Mouse (Mus musculus): ENCODE measurements around the gene Gsg1l. TPM values are rescaled to one million over a fixed set of nuclear protein-coding genes. Genes with fewer than 3 reads are reported as not detected.

The Gsg1l gene
- polyA plus RNA-seq, 1 experiment from 2014 or later = 4.4 TPM

- H3K4me3 ChIP-seq = no peak overlapping the region
- H3K4me2 ChIP-seq (replicated peaks) = no peak overlapping the region
- 88% methylated on average over 1 of the region's 1 CpGs for WGBS
Measured at GRCm38 (mm10) chr7:126076935-126077334, 5.3 kb downstream of the Gsg1l start.

DNA sequence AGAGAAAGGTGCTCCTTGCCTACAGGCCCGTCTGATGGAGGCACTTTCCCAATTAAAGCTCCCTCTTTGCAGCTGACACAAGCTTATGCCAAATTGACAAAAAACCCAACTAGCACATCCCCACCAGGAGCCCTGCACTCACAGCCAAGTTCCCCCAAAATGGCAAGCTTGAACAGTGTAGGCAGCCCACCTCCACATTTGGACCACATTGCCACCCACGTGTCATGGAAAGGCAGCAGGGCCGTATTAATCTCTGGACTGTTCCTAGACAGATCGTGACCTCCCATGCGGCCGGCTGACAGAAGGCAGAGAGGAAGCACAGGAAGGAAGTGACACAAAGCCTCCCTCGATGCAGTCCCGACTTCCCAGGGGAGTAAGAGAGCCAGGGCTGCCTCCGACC, 7.2 kb downstream of the Gsg1l start:
- ATAC-seq (ENCODE audit: low FRiP score, low read depth) = no peak
- Histone ChIP-seq H3K9me3 (peaks cover 3% of the 10 kb centered on the region; the same call in 1 of the 2 replicates), H3K4me2 (replicated peaks) (no peak overlapping the region), H3K27ac (replicated peaks) (no peak overlapping the region), H3K27me3 (peaks cover 25% of the 10 kb centered on the region), H3K4me3 (no peak overlapping the region), H3K36me3 (no peaks in the 10 kb centered on the region), H3K9ac (replicated peaks) (no peak overlapping the region), H3K4me1 (no peaks in the 10 kb centered on the region)
- WGBS = 74% methylated on average over 9 of the region's 9 CpGs

More at GRCm38 (mm10) chr7:126076935-126077334, 5.3 kb downstream of the Gsg1l start:
- peaks cover 7% of the 10 kb centered on the region for H3K4me1 ChIP-seq
- no peak overlapping the region for H3K9ac ChIP-seq (replicated peaks)
- H3K27ac ChIP-seq (replicated peaks) = no peak overlapping the region
- no peaks in the 10 kb centered on the region for H3K36me3 ChIP-seq
- no peak for ATAC-seq (ENCODE audit: low FRiP score, low read depth)
- peaks cover 44% of the 10 kb centered on the region for H3K27me3 ChIP-seq
- no peaks in the 10 kb centered on the region for H3K9me3 ChIP-seq

GRCm38 (mm10) chr7:126070321-126070720, 11.9 kb downstream of the Gsg1l start:
- H3K36me3 ChIP-seq = no peaks in the 10 kb centered on the region
- H3K27me3 ChIP-seq = 0 out of 2 replicates have a peak, but pooled peaks cover 9% of the 10 kb centered on the region
- ATAC-seq (ENCODE audit: low FRiP score, low read depth) = no peak
- H3K9ac ChIP-seq (replicated peaks) = no peak overlapping the region
- no peak overlapping the region for H3K27ac ChIP-seq (replicated peaks)
- 94% methylated on average over 4 of the region's 4 CpGs for WGBS
- H3K4me1 ChIP-seq = no peaks in the 10 kb centered on the region
- no peak overlapping the region for H3K4me2 ChIP-seq (replicated peaks)
- no peak overlapping the region for H3K4me3 ChIP-seq
- peaks cover 3% of the 10 kb centered on the region; the same call in 1 of the 2 replicates for H3K9me3 ChIP-seq

DNA sequence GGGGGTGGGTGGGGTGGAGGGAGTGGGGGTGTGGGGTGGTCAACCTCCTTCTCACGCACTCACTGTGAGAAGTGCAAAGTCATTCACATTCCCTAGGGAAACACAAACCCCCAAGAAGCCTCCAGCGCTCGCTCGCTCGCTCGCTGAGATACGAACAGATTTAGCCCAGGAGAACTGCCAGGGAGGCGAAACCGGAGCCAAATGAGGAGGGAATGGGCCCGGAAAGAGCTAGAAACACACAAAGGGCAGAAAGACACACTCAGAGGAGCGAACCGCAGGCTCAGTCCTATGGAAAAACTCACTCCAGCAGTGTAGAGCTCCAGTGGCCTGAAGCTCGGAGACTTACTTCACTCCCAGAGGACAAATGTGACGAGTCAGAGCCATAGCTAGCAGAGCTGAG, 15.4 kb downstream of the Gsg1l start:
- Histone ChIP-seq H3K27ac (replicated peaks) (no peak overlapping the region), H3K9me3 (peaks cover 3% of the 10 kb centered on the region; the same call in 1 of the 2 replicates), H3K4me1 (peaks cover 8% of the 10 kb centered on the region), H3K9ac (replicated peaks) (no peak overlapping the region), H3K27me3 (0 out of 2 replicates have a peak, but pooled peaks cover 11% of the 10 kb centered on the region), H3K4me2 (replicated peaks) (no peak overlapping the region), H3K36me3 (no peaks in the 10 kb centered on the region), H3K4me3 (no peak overlapping the region)
- ATAC-seq (ENCODE audit: low FRiP score, low read depth) = no peak
- WGBS = 72% methylated on average over 14 of the region's 14 CpGs

- Histone ChIP-seq H3K4me3 (no peak overlapping the region), H3K9ac (replicated peaks) (no peak overlapping the region), H3K4me1 (peaks cover 8% of the 10 kb centered on the region), H3K4me2 (replicated peaks) (no peak overlapping the region), H3K27ac (replicated peaks) (no peak overlapping the region), H3K36me3 (no peaks in the 10 kb centered on the region), H3K9me3 (peaks cover 3% of the 10 kb centered on the region; the same call in 1 of the 2 replicates), H3K27me3 (peaks cover 14% of the 10 kb centered on the region; the same call in 1 of the 2 replicates)
- ATAC-seq (ENCODE audit: low FRiP score, low read depth) = no peak
- 75% methylated on average over 5 of the region's 5 CpGs for WGBS
Measured at GRCm38 (mm10) chr7:126065243-126065876, 16.9 kb downstream of the Gsg1l start.

- Histone ChIP-seq H3K4me3 (no peak overlapping the region), H3K4me2 (replicated peaks) (no peak overlapping the region), H3K27me3 (peaks cover 17% of the 10 kb centered on the region; the same call in 1 of the 2 replicates), H3K36me3 (no peaks in the 10 kb centered on the region), H3K27ac (replicated peaks) (no peak overlapping the region), H3K9me3 (no peaks in the 10 kb centered on the region), H3K4me1 (peaks cover 21% of the 10 kb centered on the region), H3K9ac (replicated peaks) (no peak overlapping the region)
- WGBS = 29% methylated on average over 4 of the region's 4 CpGs
- peak; percentile 56; the same call in 1 of the 2 replicates for ATAC-seq (ENCODE audit: low FRiP score, low read depth)
Measured at GRCm38 (mm10) chr7:126062228-126062627, 20.0 kb downstream of the Gsg1l start.

- no peaks in the 10 kb centered on the region for H3K36me3 ChIP-seq
Measured at GRCm38 (mm10) chr7:126058918-126059317, 23.3 kb downstream of the Gsg1l start.

GRCm38 (mm10) chr7:126057332-126057914, 24.8 kb downstream of the Gsg1l start:
- Histone ChIP-seq H3K4me1 (peaks cover 29% of the 10 kb centered on the region), H3K27me3 (peaks cover 24% of the 10 kb centered on the region), H3K36me3 (no peaks in the 10 kb centered on the region), H3K9ac (replicated peaks) (no peak overlapping the region), H3K4me2 (replicated peaks) (no peak overlapping the region), H3K4me3 (no peak overlapping the region), H3K27ac (replicated peaks) (no peak overlapping the region), H3K9me3 (no peaks in the 10 kb centered on the region)
- WGBS = 83% methylated on average over 10 of the region's 10 CpGs
- no peak for ATAC-seq (ENCODE audit: low FRiP score, low read depth)

More at GRCm38 (mm10) chr7:126058918-126059317, 23.3 kb downstream of the Gsg1l start:
- H3K4me2 ChIP-seq (replicated peaks) = no peak overlapping the region
- no peak overlapping the region for H3K9ac ChIP-seq (replicated peaks)
- no peak for ATAC-seq (ENCODE audit: low FRiP score, low read depth)
- H3K9me3 ChIP-seq = no peaks in the 10 kb centered on the region
- H3K4me1 ChIP-seq = peaks cover 33% of the 10 kb centered on the region
- WGBS = 70% methylated on average over 7 of the region's 7 CpGs
- peaks cover 28% of the 10 kb centered on the region for H3K27me3 ChIP-seq
- no peak overlapping the region for H3K27ac ChIP-seq (replicated peaks)
- no peak overlapping the region for H3K4me3 ChIP-seq

DNA sequence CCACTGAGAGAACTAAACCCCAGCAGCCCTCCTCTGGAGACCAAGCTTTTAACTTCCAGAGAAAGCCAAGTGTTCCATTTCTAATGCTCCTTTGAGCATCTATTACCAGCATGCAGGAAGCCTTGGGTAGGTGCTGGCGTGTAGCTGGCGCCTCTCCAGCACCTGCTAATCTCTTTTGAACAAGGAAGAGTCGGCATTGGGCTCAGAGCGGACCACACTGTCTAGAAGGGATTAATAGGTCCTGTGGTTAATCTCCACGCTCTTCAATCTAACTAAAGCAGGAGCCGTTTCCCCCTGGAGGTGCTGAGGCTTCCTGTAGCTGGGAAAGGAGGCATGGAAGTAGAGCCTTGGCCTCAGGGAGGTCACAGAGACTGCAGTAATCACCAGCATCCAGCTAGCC, 27.6 kb downstream of the Gsg1l start:
- ATAC-seq (ENCODE audit: low FRiP score, low read depth) = peak; percentile 55
- Histone ChIP-seq H3K9me3 (no peaks in the 10 kb centered on the region), H3K27me3 (peaks cover 18% of the 10 kb centered on the region), H3K27ac (replicated peaks) (no peak overlapping the region; the same call in 1 of the 2 replicates), H3K4me2 (replicated peaks) (no peak overlapping the region), H3K9ac (replicated peaks) (no peak overlapping the region), H3K4me3 (no peak overlapping the region), H3K4me1 (peaks cover 33% of the 10 kb centered on the region), H3K36me3 (no peaks in the 10 kb centered on the region)
- WGBS = 19% methylated on average over 6 of the region's 6 CpGs

DNA sequence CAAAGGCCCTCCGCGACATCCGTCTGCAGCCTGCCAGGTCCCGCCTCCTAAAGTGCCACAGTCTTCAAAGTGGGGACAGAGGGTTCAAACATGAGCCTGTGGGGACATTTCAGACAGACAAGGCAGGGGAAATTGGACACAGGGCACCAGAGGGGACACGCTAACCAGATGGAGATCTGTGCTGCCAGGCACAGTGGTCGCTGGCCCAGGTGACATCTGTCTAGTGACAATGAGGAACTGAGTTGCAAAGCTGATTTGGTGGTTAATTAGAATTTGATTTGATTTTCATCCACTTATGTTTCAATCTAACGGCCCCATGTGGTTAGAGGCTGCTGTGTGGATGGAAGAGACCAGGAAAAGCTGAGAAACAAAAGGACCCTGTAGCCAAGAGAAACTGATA, 28.6 kb downstream of the Gsg1l start:
- Histone ChIP-seq H3K9me3 (no peaks in the 10 kb centered on the region), H3K27me3 (peaks cover 18% of the 10 kb centered on the region), H3K4me3 (no peak overlapping the region), H3K4me1 (peaks cover 23% of the 10 kb centered on the region), H3K36me3 (no peaks in the 10 kb centered on the region), H3K4me2 (replicated peaks) (no peak overlapping the region), H3K9ac (replicated peaks) (no peak overlapping the region), H3K27ac (replicated peaks) (no peak overlapping the region)
- no peak for ATAC-seq (ENCODE audit: low FRiP score, low read depth)
- 80% methylated on average over 7 of the region's 7 CpGs for WGBS

GRCm38 (mm10) chr7:126051910-126052309, 30.3 kb downstream of the Gsg1l start:
- ATAC-seq (ENCODE audit: low FRiP score, low read depth) = no peak
- Histone ChIP-seq H3K36me3 (no peaks in the 10 kb centered on the region), H3K27me3 (peaks cover 15% of the 10 kb centered on the region), H3K4me2 (replicated peaks) (no peak overlapping the region), H3K9ac (replicated peaks) (no peak overlapping the region), H3K27ac (replicated peaks) (no peak overlapping the region), H3K4me1 (peaks cover 21% of the 10 kb centered on the region), H3K4me3 (no peak overlapping the region), H3K9me3 (no peaks in the 10 kb centered on the region)
- WGBS = 53% methylated on average over 6 of the region's 6 CpGs

- Histone ChIP-seq H3K36me3 (no peaks in the 10 kb centered on the region), H3K27me3 (peaks cover 5% of the 10 kb centered on the region; the same call in 1 of the 2 replicates)
Measured at GRCm38 (mm10) chr7:126045077-126045476, 37.1 kb downstream of the Gsg1l start.

More at GRCm38 (mm10) chr7:126045077-126045476, 37.1 kb downstream of the Gsg1l start:
- Histone ChIP-seq H3K4me1 (no peaks in the 10 kb centered on the region), H3K27ac (replicated peaks) (no peak overlapping the region), H3K4me3 (no peak overlapping the region), H3K4me2 (replicated peaks) (no peak overlapping the region), H3K9me3 (0 out of 2 replicates have a peak, but pooled peaks cover 3% of the 10 kb centered on the region), H3K9ac (replicated peaks) (no peak overlapping the region)
- 91% methylated on average over 6 of the region's 6 CpGs for WGBS
- no peak for ATAC-seq (ENCODE audit: low FRiP score, low read depth)

All from midbrain, embryonic 12.5 days (tissue).